Comparison of ENCODE assay signal across 23 mouse cellular contexts in the genomic region with DNA sequence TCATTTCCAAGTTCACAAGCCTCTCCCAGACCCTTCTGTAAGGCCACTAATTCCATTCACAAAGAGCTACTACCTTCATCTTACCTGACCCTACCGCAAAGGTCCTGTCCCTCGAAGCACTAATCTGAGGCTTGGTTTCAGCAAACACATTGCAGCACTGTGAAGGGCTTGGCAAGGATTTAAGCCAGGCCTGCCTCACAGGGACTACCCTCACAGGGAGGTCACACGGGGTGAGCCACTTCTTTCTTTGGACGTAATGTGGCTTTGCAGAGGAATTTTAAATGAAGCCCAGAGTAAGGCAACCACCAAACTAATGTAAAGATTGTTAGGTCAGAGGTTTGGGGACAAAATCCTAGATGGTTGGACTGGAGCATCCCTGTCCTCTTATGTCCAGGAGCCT.
"Had no signal": no experiment of that assay in that cellular context is flagged by ENCODE, and none has a peak within 500 bp of the region (broad histone marks: within the 10 kb centered on the region; RNA-seq: fewer than 3 reads in every experiment).

No protein-coding gene starts in this region.

- H3K27ac ChIP-seq: kidney, embryonic 15.5 days; limb, embryonic 10.5 days; limb, embryonic 13.5 days; liver, embryonic 14.5 days; macrophage; midbrain, embryonic 12.5 days; midbrain, embryonic 15.5 days; neural tube, embryonic 12.5 days; neural tube, embryonic 15.5 days; stomach, postnatal 0 days had no signal

- H3K27me3 ChIP-seq: kidney, embryonic 15.5 days; limb, embryonic 13.5 days; midbrain, embryonic 12.5 days; midbrain, embryonic 15.5 days; neural tube, embryonic 12.5 days; neural tube, embryonic 15.5 days had no signal

- H3K4me1 ChIP-seq: kidney, embryonic 15.5 days; limb, embryonic 10.5 days; limb, embryonic 13.5 days; midbrain, embryonic 12.5 days; midbrain, embryonic 15.5 days; neural tube, embryonic 12.5 days; neural tube, embryonic 15.5 days had no signal

- ATAC-seq: liver, postnatal 0 days; lung, postnatal 0 days; midbrain, embryonic 15.5 days had no signal

- DNase-seq: kidney, adult 11 months; kidney, adult 8-10 months; kidney, postnatal 10 days; kidney, postnatal 36 days; liver; liver, postnatal 0 days; lung, embryonic 14.5 days; right cerebral cortex, adult 18-20 months; right cerebral cortex, postnatal 14 days; right cerebral cortex, postnatal 4 days; thymus, adult 18-20 months; thymus, postnatal 36 days had no signal

- H3K9ac ChIP-seq: kidney, embryonic 15.5 days; limb, embryonic 13.5 days; liver, embryonic 14.5 days; liver, postnatal 0 days; lung, embryonic 14.5 days; midbrain, embryonic 12.5 days; midbrain, embryonic 15.5 days; neural tube, embryonic 12.5 days; neural tube, embryonic 15.5 days had no signal

- H3K4me3 ChIP-seq: kidney, embryonic 15.5 days; limb, embryonic 10.5 days; limb, embryonic 13.5 days; midbrain, embryonic 12.5 days; midbrain, embryonic 15.5 days; neural tube, embryonic 12.5 days; neural tube, embryonic 15.5 days had no signal

- H3K9me3 ChIP-seq: kidney, embryonic 15.5 days; limb, embryonic 10.5 days; limb, embryonic 13.5 days; midbrain, embryonic 12.5 days; midbrain, embryonic 15.5 days; neural tube, embryonic 12.5 days; neural tube, embryonic 15.5 days had no signal

- H3K4me2 ChIP-seq: kidney, embryonic 15.5 days; limb, embryonic 13.5 days; lung, embryonic 14.5 days; midbrain, embryonic 12.5 days; midbrain, embryonic 15.5 days; neural tube, embryonic 12.5 days; neural tube, embryonic 15.5 days had no signal
